Mouse (Mus musculus): ENCODE data around the gene Agap2.

DNA sequence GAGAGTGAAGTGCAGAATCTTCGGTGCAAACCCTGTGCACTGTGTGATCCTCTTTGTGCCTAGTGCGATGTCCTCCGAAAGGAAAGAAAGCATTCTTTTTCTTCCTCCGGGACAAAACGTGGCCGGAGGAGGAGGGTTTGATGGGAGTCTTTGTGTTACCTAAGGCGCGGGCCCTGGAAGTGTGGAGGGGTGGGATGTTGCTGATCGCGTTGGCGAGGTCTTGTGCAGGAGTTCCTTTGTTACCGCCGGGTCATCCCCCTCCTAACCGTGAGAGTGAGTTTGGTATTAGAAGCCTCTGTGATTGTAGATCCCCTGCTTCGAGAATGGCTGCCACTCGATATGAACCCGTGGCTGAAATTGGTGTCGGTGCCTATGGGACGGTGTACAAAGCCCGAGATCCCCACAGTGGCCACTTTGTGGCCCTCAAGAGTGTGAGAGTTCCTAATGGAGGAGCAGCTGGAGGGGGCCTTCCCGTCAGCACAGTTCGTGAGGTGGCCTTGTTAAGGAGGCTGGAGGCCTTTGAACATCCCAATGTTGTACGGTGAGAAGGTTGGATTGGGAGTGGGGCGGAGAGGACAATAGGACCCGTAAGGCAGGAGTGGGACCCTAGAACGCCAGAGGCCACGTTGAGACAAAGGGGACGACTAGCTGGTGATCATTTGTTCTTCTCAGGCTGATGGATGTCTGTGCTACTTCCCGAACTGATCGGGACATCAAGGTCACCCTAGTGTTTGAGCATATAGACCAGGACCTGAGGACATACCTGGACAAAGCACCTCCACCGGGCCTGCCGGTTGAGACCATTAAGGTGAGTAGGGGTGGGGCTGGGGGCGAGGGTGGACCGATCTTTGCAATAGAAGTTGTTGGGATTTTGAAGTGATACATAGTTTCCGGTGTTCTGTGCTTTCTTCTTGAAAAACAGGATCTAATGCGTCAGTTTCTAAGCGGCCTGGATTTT lies 10.9 kb upstream of the Agap2 start:
- no peak for TF ChIP-seq CTCF (IDR thresholded peaks at IDR 0.05; ENCODE audit: extremely low read depth, insufficient read length, insufficient replicate concordance, low read depth, low read length)
- no peak for TF ChIP-seq POLR2A (IDR thresholded peaks at IDR 0.05; ENCODE audit: low read depth, low read length)
